Mouse (Mus musculus) left cerebral cortex, adult 8-10 months (tissue): ENCODE measurements around the gene Uxs1. TPM values are rescaled to one million over a fixed set of nuclear protein-coding genes. Genes with fewer than 3 reads are reported as not detected.
A peak's percentile ranks its signal among the peaks of the same experiment; 100 is the strongest.

Source experiments
- DNase-seq, 2 experiments: peaks; one replicate each; pipeline ENCODE4 v3.0.0; 2022; ENCODE audit warnings: low spot score in 2 of 2
- total RNA-seq, 4 experiments: library from RNA; stranded (reverse); gene quantifications; 2 replicates each; pipeline ENCODE4 v1.2.4; 2022

The Uxs1 gene
- total RNA-seq, 4 experiments from 2014 or later, result 43.1 to 59.2 (median 49.6) TPM

DNA sequence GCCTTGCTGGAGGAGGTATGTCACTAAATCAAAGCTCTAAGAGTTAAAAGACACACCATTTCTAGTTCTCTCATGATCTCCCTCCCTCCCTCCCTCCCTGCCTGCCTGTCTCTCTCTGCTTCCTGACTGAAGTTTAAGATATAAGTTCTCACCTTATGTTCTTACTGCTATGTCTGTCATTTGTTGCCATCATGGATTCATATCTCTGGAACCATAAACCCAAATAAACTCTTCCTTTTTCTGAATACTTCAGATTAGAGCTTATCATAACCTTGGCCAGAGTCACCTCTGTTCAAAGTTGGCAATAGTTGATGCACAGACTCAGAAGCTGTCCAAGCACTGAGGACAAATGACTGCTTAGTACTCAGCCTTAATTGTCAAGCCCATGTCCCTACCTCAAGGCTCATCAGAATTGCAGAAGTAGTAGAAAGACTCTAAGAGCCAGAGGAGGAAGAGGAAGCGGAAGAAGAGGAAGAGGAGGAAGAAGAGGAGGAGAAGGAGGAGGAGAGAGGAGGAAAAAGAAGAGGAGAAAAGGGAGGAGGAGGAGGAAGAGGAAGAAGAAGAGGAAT, 23.6 kb downstream of the Uxs1 start:
- no peak for DNase-seq

DNA sequence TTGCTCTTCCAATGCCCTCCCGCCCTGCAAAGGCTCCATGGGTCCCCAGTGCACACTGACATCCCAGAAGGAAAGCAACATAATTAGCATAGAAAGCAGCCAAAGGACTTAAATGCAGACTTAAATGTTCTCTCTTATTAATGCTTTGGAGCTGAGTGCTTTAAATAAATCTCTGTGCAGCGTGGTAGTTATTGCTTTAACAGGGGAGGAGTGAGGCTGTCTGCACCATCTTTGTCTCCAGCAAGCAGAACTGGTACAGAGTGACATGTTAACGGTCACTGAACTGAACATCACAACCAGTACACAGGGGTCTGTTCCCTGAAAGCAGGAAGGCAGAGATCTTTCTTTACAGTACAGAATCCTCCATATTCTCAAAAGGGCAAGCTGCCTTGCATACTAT, 29.6 kb downstream of the Uxs1 start:
- DNase-seq, result no peak

DNA sequence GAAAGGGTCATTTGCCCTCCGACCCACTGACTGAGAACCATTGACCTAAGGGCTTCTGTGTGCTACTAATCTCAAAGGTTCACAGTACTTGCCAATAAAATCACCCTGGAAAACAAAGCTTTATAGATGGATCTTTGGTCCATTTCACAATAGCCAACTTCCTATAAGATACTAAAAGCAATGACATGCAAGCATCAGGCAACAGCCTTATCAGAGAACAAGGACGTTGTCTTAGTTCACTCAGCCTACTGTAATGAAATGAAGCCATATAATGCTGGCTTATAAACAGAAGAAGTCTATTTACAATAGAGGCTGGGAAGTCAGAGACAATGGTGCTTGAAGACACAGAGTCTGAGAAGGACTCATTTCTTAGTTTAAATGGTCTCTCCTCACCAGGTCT, 37.8 kb downstream of the Uxs1 start:
- no peak for DNase-seq

DNA sequence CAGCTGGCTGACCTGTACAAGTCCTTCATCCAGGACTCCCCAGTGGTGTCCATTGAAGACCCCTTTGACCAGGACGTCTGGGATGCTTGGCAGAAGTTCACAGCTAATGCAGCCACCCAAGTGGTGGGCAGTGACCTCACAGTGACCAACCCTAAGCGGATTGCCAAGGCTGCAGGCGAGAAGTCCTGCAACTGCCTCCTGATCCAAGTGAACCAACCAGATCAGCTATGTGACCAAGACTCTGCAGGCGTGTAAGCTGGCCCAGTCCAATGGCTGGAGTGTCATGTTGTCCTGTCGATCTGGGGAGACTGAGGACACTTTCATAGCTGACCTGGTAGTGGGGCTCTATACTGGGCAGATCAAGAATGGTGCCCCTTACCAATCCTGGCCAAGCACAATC, 40.9 kb downstream of the Uxs1 start:
- DNase-seq, result no peak

DNA sequence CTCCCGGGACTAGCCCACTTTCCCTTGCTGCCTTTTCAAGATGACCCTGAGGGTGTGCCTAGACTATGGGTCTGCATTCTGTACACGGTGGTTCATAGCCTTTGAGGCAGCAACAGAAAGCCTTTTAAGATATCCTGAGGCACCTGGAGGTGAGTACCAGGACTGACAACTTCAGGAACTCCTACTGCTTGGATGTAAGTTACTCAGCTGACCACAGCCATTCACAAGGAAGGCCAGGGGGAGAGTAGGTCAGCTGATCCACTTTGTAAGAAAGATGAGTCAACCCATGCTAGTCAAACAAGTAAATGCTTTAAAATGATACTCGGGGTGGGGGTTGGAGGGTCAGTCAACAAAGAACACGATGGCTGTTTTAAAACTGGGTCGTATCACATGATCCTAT, 42.3 kb downstream of the Uxs1 start:
- no peak for DNase-seq

DNA sequence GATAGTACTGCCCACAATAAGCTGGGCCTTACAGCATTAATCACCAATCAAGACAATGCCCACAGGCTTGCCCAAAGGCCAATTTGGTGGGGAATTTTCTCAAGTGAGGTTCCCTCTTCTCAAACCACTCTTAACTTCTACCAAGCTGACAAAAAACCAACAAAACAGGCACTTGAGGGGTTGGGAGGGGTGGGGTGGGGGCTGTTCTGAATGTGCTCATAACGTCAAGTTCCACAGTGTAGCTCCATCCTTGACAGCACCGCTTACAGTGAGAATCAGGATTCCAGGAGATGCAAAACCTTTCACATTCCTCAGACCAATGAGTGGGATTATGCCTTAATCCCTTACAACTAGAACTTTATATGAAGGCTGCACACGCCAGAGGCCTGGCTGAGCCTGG, 44.4 kb downstream of the Uxs1 start:
- DNase-seq, result no peak

DNA sequence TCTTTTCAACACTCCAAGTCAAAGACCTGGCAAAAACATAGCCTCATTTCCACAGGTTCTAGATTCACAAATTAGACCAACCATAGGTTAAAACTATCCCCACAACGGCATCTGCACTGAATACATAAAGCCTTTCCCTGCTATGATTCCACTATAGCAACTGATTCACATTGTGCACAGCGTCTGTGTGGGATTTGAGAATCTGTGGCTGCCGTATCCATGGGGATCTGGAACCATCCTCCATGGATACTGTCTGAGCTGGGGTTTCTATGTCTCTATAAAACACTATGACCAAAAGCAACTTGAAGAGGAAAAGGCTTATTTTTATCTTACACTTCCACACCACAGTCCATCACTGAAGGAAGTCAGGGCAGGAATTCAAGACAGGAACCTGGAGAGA, 44.9 kb downstream of the Uxs1 start:
- peak in 1 of 2 experiments; percentile 35 for DNase-seq

DNA sequence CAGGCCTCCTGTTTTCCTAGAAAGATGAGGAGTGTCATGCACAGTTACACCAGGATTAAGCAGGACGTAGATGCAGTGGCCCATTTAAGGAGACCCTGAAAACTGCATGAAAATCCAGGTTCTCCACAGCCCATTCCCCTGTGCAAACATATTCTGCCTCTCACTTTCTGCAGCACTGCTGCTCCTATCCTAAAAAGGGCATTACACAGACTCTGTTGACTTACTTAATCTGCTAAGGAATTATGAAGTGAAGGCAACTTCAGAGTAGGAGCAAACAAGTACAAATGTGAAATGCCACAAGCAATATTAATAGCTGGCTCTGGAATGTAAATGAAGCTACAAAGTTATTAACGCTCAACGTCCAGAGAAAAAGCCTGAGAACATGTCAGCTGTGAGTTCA, 45.9 kb downstream of the Uxs1 start:
- no peak for DNase-seq

DNA sequence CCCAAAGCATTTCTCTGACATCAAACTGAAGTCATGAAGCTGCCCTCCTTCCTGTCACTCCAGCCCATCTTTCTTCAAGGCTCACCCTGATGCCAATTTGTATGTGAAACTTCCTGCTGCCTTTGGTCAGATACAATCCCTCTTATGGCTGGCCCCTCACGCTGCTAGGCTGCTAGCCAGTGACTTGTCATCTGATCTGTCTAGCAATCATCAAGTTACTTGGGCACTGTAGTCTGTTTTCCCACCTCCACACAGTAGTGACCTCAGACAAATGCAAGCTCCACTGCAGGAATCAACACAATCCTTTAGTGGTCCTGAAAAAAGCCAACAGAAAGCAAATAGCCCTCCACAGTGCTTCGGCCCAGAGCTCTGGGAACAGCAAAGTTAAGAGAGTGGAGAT, 46.4 kb downstream of the Uxs1 start:
- DNase-seq, result no peak

DNA sequence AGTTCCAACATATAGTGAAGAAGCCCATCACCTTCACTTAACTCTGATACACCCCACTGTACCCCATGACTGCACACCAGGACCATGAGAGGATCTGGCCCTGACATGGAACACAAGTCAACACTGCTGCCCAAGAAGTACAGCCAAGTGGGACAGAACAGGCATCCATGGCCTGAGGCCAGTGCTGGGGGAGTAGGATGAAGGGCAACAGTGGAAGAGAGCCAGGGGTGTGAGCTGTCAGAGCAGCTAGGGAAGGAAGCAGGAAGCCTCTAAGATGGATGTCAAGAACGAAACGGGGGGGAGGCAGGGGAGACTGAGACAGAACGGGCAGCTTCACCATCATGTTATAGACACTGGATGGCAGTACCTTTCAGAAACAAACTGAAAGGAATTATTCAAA, 51.5 kb downstream of the Uxs1 start:
- no peak for DNase-seq

DNA sequence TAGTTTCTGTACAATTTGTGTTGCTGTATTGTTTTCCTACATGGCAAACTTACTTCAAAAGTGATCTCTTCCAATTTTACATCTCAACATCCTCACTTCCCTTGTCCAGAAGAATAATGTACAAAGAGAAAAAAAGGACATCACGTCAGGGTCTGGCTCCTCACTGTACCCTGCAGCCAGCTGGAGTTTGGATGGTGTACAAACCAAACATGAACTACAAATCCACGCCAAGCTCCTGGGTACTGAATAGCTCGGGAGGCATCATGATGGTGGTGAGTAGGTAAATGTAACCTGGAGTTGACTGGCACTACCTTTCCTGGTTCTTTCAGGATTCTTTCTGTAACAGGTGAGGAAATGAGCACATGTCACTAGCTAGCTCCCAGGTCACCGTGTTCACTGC, 53.5 kb downstream of the Uxs1 start:
- DNase-seq, result no peak

DNA sequence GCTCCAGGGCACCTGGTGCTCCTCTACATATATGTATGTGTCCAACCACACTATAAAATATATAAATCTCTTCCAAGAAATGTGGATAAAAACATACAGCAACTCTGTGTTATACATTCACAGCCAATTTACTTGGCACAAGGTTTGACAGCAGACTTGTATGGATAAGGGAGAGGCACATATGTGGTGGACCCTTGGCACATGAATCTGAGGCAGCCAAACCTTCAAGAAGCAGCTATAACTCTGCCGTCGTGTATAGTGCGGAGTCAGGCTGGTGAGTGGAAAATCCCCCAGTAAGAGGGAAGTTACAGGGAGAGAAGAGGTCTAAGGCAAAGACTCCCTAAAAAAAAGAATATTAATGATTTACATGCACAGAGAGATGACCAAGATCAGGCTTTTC, 54.9 kb downstream of the Uxs1 start:
- no peak for DNase-seq

DNA sequence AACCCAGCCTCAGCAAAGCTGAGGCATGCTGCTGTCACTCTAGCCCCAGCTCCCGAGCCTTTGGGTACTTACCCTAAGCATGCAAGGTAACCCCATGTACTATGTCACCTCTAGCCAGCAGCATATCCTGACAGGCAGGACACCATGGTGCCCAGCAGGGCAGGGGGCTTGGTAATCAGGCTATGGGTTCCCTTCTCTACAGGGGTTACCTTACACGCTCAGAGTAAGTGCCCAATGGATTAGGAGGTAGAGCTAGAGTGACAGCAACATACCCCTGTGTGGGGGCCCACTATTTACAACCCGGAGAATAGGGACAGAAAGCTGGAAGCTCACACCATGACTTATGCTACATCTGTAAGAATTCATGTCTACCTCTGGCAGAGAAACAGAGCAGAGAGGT, 57.6 kb downstream of the Uxs1 start:
- no peak for DNase-seq

DNA sequence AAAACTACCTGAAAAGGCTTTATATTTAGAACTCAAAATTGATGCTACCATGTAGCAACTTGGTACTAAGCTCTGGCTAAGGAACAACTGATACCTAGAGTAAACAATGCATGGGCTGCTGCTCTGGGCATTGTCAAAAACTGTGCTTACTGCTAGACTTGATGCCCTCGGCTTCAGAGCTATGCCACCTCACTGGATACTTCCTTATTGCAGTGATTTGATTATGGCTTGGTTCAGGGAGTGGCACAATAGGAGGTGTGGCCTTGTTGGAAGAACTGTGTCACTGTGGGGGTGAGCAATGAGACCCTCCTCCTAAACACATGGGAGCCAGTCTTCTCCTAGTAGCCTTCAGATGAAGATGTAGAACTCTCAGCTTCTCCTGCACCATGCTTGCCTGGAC, 58.3 kb downstream of the Uxs1 start:
- DNase-seq, result no peak

DNA sequence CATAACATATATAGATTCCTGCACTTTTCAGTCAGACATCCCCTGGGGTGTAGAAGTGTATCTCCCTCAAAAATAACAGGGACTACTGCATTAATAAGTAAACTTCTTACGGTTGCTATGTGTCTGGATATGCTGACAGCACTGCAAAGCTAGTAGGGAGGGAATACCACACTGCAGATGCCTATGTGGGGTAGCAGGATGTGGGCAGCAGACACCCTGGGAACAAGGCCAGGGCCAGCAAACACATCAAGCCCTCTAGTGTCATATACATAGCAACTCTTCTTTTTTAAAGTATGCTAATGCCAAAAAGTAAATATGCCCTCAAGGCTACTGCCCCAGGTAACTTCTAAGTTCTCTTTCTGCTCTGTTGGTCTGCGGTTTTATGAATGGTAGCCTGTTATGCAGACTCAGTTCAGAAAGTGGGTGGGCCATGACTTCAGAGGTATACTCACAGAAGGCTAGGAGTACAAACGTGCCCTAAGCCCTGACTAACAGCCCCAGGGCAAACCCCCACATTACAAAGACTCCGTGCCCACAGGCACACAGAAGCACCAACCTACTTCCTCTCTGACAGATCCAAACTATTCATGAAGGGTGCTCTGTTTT, 59.1 kb downstream of the Uxs1 start:
- DNase-seq, result no peak

DNA sequence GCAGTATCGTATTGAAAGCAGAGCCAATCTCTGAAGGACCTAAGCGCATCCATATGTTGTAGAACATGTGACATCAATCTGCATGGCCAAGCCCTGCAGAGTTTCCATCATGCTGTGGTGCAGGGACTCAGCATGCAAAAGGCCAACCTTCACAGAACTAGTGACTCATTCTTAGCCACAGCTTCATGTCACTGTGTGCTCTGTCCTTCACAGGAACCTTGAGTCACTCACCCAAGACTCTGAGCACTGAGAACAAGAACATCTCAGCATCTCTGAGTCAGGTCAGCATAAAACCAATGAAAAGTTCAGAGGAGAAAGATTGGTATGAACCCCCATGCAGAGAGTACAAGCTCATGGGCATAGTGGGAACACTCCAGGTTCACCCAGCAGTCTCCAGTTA, 61.3 kb downstream of the Uxs1 start:
- DNase-seq, result no peak

DNA sequence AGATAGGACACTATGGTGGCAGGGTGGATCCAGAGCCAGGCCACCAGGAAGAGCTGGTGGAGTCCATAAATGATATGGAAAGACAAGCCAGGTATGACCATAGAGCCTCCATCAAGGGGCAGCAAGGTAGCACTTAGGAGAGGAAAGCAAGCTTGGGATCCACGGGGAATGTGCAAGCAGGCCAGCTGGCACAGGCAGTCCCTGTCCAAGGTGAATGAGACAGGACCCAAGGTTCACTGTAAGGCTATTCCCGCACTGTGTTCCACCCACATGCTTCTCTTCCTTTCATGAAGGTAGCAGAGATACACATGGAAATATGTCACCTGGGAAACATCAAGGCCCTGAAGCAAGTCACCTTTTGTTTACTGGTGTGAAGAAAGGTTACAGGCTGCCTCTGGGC, 63.1 kb downstream of the Uxs1 start:
- no peak for DNase-seq

DNA sequence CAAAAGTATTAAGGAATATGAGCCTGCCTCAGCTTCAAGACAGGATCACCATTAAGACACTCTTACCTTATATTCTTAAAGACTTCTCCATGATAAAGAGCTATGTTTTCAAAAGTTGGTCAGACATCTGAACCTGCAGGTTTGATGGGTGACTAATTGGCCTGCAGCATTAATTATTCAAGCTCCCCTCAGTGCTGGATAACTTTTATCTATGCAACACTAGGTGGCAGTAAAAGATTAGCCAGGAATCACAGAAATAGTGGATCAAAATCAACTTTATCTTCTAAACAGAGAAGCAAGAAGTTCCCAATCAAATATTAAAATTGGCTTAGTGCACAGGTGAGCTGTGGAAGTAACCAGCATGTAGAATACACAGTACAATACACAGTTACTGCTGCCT, 67.5 kb downstream of the Uxs1 start:
- DNase-seq, result no peak

DNA sequence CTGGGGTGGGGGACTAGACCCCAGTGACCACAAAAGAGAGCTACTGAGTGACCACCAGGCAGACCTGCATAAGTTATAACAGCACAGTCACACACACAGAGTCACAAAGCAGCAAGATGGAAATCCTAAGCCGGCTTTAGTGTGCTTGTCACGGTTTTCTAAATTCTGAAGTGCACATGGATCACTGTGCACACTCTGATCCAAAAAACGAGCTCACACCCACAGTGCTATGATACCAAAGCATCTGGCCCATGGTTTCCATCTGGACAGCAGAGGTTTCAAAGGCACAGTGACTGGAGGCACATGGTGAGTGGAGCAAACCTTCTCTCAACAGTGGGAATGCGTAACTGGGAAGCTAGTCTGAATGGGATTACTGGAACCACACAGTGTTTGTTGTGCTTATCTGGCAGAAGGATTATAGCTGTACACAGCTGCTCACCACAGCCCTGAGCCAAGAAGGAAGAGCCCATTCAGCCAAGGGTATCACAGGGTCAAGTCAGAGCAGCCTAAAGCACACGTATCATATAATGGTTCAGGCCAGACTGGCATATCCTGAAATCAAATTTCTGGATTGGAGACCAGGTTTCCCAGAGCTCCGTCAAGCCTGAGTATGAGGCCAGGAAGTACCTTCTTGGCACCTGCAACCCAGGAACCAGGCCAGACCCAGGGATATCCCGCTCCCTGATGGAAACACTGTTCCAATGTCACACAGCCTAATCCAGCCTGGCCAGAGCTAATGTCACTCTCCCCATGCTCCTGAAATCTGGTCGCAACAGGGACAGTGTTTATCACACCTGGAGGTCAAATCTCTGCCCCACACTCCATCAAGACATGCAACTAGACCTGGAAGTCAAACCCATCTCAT, 72.9 kb downstream of the Uxs1 start:
- DNase-seq, result no peak

DNA sequence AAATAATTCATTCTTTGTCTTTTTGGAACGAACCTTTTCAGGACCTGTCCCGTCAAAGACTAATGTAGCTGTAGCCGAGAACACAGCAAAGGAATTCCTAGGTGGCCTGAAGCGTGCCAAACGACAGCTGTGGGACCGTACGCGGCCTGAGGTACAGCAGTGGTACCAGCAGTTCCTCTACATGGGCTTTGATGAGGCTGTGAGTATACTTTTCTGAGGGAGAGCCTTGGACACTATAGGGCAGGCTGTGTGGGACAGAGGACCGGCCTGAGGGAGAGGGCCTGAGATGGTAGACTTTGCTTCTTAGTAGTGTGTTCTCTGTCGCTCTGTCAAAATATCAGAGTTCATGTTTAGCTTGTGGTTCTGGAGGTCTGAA, 89.1 kb downstream of the Uxs1 start:
- DNase-seq, result no peak

DNA sequence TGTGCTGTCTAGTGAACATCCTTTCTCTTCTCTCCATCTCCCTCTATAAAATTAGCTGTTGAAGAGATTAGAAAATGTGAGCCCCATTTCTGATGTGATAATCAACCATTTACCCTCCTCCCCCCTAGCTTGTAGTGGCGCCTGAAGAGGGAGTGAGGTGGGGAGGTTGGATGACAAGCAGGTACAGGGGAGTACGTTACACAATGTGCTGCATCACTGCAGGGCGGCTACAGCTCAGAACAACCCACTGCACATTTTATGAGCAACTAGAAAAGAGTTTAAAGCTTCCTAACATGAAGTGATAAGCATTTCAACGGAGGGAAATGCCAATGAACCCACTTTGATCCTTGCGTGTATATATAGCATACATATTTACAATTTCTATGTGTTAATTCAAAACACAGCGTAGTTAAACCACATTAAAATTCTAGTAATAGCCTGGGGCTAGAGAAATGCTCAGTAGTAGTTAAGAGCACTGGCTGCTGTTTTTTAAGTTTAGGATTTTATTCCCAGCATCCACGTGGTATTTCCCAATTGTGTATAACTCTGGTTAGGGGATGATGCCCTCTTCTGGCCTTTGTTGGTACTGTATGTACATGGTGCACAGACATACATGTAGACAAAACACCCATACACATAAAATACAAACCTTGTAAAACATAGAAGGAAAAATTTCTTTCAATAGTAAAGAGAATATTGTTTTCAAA, 89.6 kb downstream of the Uxs1 start:
- DNase-seq, result no peak

DNA sequence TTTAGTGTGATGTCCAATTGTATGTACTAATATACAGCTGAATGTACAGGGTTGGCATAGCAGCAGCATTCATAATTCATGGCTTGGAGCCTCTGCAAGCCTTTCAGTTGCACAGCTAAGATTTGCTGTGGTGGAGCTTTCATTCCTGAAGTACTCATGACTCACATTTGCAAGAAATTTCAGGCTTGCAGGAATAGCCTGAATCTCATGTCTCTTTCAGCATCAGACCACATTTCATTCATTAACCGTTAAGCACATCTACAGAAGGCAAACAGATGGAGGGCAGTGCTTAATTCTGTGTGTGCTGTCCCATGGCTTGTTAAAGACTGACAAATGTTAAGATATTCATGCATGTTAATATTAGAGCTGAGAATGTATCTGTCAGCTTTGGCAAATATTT, 94.9 kb downstream of the Uxs1 start:
- no peak for DNase-seq
